8 mouse cellular contexts compared by ENCODE assay signal in the genomic region with DNA sequence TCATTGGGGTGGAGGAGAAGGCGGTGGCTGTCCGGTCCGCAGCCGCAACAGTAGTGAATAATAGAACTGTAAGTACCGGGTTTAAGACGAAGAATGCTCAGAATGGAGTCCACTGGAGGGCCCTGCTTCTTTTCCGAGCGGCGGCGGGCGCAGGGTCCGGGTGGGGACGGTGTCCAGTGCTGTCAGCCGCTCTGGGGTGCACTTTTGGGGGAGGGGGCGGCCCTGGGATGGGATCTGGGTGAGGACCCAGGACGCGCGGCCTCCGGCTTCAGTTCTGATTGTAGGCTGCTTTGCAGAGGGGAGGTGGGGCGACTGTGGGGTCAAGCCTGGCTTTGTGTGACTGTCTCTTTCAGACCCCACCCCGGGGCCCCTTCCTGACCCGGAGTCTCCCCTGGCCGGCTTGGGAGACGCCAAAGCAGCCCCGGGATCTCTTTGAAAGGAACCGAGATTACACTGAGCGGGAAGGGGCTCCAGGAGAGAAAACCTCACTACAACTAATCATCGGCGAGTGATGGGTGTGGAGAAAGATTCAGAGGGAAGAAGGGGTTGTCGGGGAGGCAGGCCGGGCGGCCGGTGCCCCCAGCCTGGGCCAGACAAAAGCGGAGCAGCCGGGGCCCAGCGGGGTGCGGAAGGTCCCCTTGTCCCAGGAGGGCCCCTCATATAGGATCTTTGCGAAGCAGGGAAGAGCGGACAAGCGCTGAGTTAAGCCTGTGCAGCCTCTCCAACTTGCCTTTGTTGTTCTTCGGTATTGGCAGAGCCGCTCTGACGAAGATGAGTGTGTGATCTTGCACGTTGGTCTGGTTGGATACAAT. TPM values are rescaled to one million over a fixed set of nuclear protein-coding genes. Genes with fewer than 3 reads are reported as not detected.
DNase-seq lines count a peak whose midpoint lies in the region; ATAC-seq and TF ChIP-seq lines count a peak whose summit lies in the region.

No protein-coding gene starts in this region.

- peak; percentile 30 for ATAC-seq in embryonic facial prominence, embryonic 15.5 days (ENCODE audit: insufficient number of reproducible peaks, low FRiP score, low TSS enrichment, low read depth)
- ATAC-seq in hindbrain, postnatal 0 days = peak; percentile 71
- ATAC-seq in limb, embryonic 11.5 days (ENCODE audit: insufficient number of reproducible peaks, low FRiP score, low TSS enrichment, low read depth) = peak; percentile 65
- ATAC-seq in midbrain, postnatal 0 days (ENCODE audit: low FRiP score) = peak; percentile 53
- peak; percentile 53 for ATAC-seq in stomach, postnatal 0 days (ENCODE audit: low FRiP score, low TSS enrichment)

- H3K9ac ChIP-seq in embryonic facial prominence, embryonic 15.5 days = peak overlapping the region; percentile 78
- H3K9ac ChIP-seq in hindbrain, postnatal 0 days (replicated peaks; ENCODE audit: low read length) = peak overlapping the region; percentile 89
- peak overlapping the region; percentile 96 for H3K9ac ChIP-seq in limb, embryonic 11.5 days (ENCODE audit: low read length)
- H3K9ac ChIP-seq in midbrain, postnatal 0 days (replicated peaks; ENCODE audit: low read length, poor library complexity, severe bottlenecking) = peak overlapping the region; percentile 92
- H3K9ac ChIP-seq in stomach, postnatal 0 days (ENCODE audit: low read length) = peak overlapping the region; percentile 94

- H3K27me3 ChIP-seq in heart, embryonic 10.5 days (ENCODE audit: insufficient read depth, poor library complexity, severe bottlenecking) = no peaks in the 10 kb centered on the region
- H3K27me3 ChIP-seq in embryonic facial prominence, embryonic 15.5 days = no peaks in the 10 kb centered on the region
- H3K27me3 ChIP-seq in hindbrain, postnatal 0 days (ENCODE audit: insufficient read depth, low read length) = no peaks in the 10 kb centered on the region
- H3K27me3 ChIP-seq in limb, embryonic 11.5 days (ENCODE audit: control insufficient read depth, insufficient read depth, low read length) = no peaks in the 10 kb centered on the region
- H3K27me3 ChIP-seq in midbrain, postnatal 0 days (ENCODE audit: insufficient read depth, low read length) = no peaks in the 10 kb centered on the region
- no peaks in the 10 kb centered on the region for H3K27me3 ChIP-seq in stomach, postnatal 0 days (ENCODE audit: control insufficient read depth, insufficient read depth, low read length)

- H3K4me3 ChIP-seq in heart, embryonic 10.5 days = peak overlapping the region; percentile 91
- H3K4me3 ChIP-seq in embryonic facial prominence, embryonic 15.5 days (replicated peaks) = peak overlapping the region; percentile 78
- peak overlapping the region; percentile 97 for H3K4me3 ChIP-seq in hindbrain, postnatal 0 days (ENCODE audit: low read length)
- peak overlapping the region; percentile 81 for H3K4me3 ChIP-seq in limb, embryonic 11.5 days (ENCODE audit: low read depth, low read length)
- peak overlapping the region; percentile 86 for H3K4me3 ChIP-seq in midbrain, postnatal 0 days (ENCODE audit: low read depth, low read length)
- peak overlapping the region; percentile 94 for H3K4me3 ChIP-seq in stomach, postnatal 0 days (ENCODE audit: low read depth, low read length)

- peak overlapping the region; percentile 57 for H3K4me2 ChIP-seq in embryonic facial prominence, embryonic 15.5 days (replicated peaks)
- H3K4me2 ChIP-seq in hindbrain, postnatal 0 days (ENCODE audit: low read depth, low read length) = peak overlapping the region; percentile 90
- peak overlapping the region; percentile 69 for H3K4me2 ChIP-seq in limb, embryonic 11.5 days (ENCODE audit: low read depth, severe bottlenecking)
- peak overlapping the region; percentile 67 for H3K4me2 ChIP-seq in midbrain, postnatal 0 days (ENCODE audit: low read depth, low read length, poor library complexity, severe bottlenecking)
- peak overlapping the region; percentile 82 for H3K4me2 ChIP-seq in stomach, postnatal 0 days (replicated peaks; ENCODE audit: low read depth)

- peak; percentile 83 for DNase-seq in heart, embryonic 10.5 days (ENCODE audit: low spot score)
- no peak for DNase-seq in heart, adult 9 months (ENCODE audit: low spot score in 2 of 2)
- peak; percentile 66 for DNase-seq in adrenal gland, postnatal 10 days
- DNase-seq in hindbrain, postnatal 0 days (ENCODE audit: low spot score) = peak; percentile 68
- no peak for DNase-seq in limb, embryonic 11.5 days (ENCODE audit: low spot score)
- DNase-seq in midbrain, postnatal 0 days (ENCODE audit: low spot score) = peak; percentile 64
- peak; percentile 37 for DNase-seq in stomach, postnatal 0 days (ENCODE audit: low spot score)

- TF ChIP-seq EP300 in stomach, postnatal 0 days (optimal IDR thresholded peaks at IDR 0.05) = no peak

- no peak for TF ChIP-seq CTCF in hindbrain, postnatal 0 days (IDR thresholded peaks at IDR 0.05; ENCODE audit: low read depth)
- no peak for TF ChIP-seq CTCF in midbrain, postnatal 0 days (IDR thresholded peaks at IDR 0.05)
- TF ChIP-seq CTCF in stomach, postnatal 0 days (IDR thresholded peaks at IDR 0.05; ENCODE audit: low read depth) = no peak

- H3K36me3 ChIP-seq in heart, embryonic 10.5 days = peaks cover 9% of the 10 kb centered on the region; the same call in 1 of the 2 replicates
- H3K36me3 ChIP-seq in embryonic facial prominence, embryonic 15.5 days = peaks cover 11% of the 10 kb centered on the region; the same call in 1 of the 2 replicates
- no peaks in the 10 kb centered on the region for H3K36me3 ChIP-seq in hindbrain, postnatal 0 days (ENCODE audit: insufficient read depth, low read length)
- 0 out of 2 replicates have a peak, but pooled peaks cover 2% of the 10 kb centered on the region for H3K36me3 ChIP-seq in limb, embryonic 11.5 days (ENCODE audit: control insufficient read depth, insufficient read depth, low read length)
- H3K36me3 ChIP-seq in midbrain, postnatal 0 days (ENCODE audit: insufficient read depth, low read length) = no peaks in the 10 kb centered on the region
- no peaks in the 10 kb centered on the region for H3K36me3 ChIP-seq in stomach, postnatal 0 days (ENCODE audit: control insufficient read depth, insufficient read depth, low read length)

- peaks cover 9% of the 10 kb centered on the region; the same call in 1 of the 2 replicates for H3K4me1 ChIP-seq in heart, embryonic 10.5 days
- peaks cover 18% of the 10 kb centered on the region for H3K4me1 ChIP-seq in embryonic facial prominence, embryonic 15.5 days
- H3K4me1 ChIP-seq in hindbrain, postnatal 0 days (ENCODE audit: insufficient read depth, low read length) = peaks cover 10% of the 10 kb centered on the region; the same call in 1 of the 2 replicates
- peaks cover 9% of the 10 kb centered on the region for H3K4me1 ChIP-seq in limb, embryonic 11.5 days (ENCODE audit: control insufficient read depth, insufficient read depth, low read length)
- H3K4me1 ChIP-seq in midbrain, postnatal 0 days (ENCODE audit: insufficient read depth, low read length) = peaks cover 2% of the 10 kb centered on the region; the same call in 1 of the 2 replicates
- no peaks in the 10 kb centered on the region for H3K4me1 ChIP-seq in stomach, postnatal 0 days (replicated peaks; ENCODE audit: control insufficient read depth, insufficient read depth)

- H3K27ac ChIP-seq in heart, embryonic 10.5 days = peak overlapping the region; percentile 92
- peak overlapping the region; percentile 95 for H3K27ac ChIP-seq in embryonic facial prominence, embryonic 15.5 days (replicated peaks)
- H3K27ac ChIP-seq in hindbrain, postnatal 0 days = peak overlapping the region; percentile 94
- peak overlapping the region; percentile 70 for H3K27ac ChIP-seq in limb, embryonic 11.5 days (replicated peaks; ENCODE audit: low read depth, low read length)
- H3K27ac ChIP-seq in midbrain, postnatal 0 days (ENCODE audit: low read depth, low read length) = peak overlapping the region; percentile 89
- peak overlapping the region; percentile 92 for H3K27ac ChIP-seq in stomach, postnatal 0 days (replicated peaks)

- no peaks in the 10 kb centered on the region for H3K9me3 ChIP-seq in heart, embryonic 10.5 days
- H3K9me3 ChIP-seq in embryonic facial prominence, embryonic 15.5 days (replicated peaks) = no peaks in the 10 kb centered on the region
- H3K9me3 ChIP-seq in hindbrain, postnatal 0 days (ENCODE audit: low read length) = no peaks in the 10 kb centered on the region
- H3K9me3 ChIP-seq in limb, embryonic 11.5 days (ENCODE audit: control insufficient read depth, low read length) = no peaks in the 10 kb centered on the region
- no peaks in the 10 kb centered on the region for H3K9me3 ChIP-seq in midbrain, postnatal 0 days (ENCODE audit: low read length)
- H3K9me3 ChIP-seq in stomach, postnatal 0 days (ENCODE audit: control insufficient read depth, low read length) = no peaks in the 10 kb centered on the region

- under 1% methylated on average over 44 of the region's 44 CpGs for WGBS in heart, embryonic 10.5 days
- WGBS in embryonic facial prominence, embryonic 15.5 days = under 1% methylated on average over 43 of the region's 44 CpGs
- under 1% methylated on average over 44 of the region's 44 CpGs for WGBS in hindbrain, postnatal 0 days
- WGBS in limb, embryonic 11.5 days = under 1% methylated on average over 44 of the region's 44 CpGs
- under 1% methylated on average over 44 of the region's 44 CpGs for WGBS in midbrain, postnatal 0 days
- under 1% methylated on average over 40 of the region's 44 CpGs for WGBS in stomach, postnatal 0 days

RNA-seq across cellular contexts. Expression of gene Clasp1, which starts 0.8 kb away (rescaled TPM):
- polyA plus RNA-seq in heart, embryonic 10.5 days (2016; fragmentation: Nextera tagmentation; extraction: Ambion mirVana) = 72.3 and 110 TPM in 2 replicates
- total RNA-seq in adrenal gland, postnatal 10 days (2021) = 10 to 100 TPM; 39.7 to 60.7 TPM
- 48.6 and 51.4 TPM in 2 replicates for polyA plus RNA-seq in embryonic facial prominence, embryonic 15.5 days (2015; fragmentation: Nextera tagmentation; extraction: Ambion mirVana)
- 126 and 133 TPM in 2 replicates for total RNA-seq in hindbrain, postnatal 0 days (2014; rRNA removed)
- 63.2 and 65.8 TPM in 2 replicates for polyA plus RNA-seq in hindbrain, postnatal 0 days (2015; fragmentation: Nextera tagmentation; extraction: Ambion mirVana)
- polyA plus RNA-seq in limb, embryonic 11.5 days (2014; fragmentation: Nextera tagmentation; extraction: Ambion mirVana) = 68.8 and 79.6 TPM in 2 replicates
- total RNA-seq in midbrain, postnatal 0 days (2014; rRNA removed) = 141 and 153 TPM in 2 replicates
- polyA plus RNA-seq in midbrain, postnatal 0 days (2015; fragmentation: Nextera tagmentation; extraction: Ambion mirVana) = 53.7 and 75.9 TPM in 2 replicates
- 11.6 and 12.0 TPM in 2 replicates for polyA plus RNA-seq in stomach, postnatal 0 days (2015; fragmentation: Nextera tagmentation; extraction: Ambion mirVana)

Comparison
In these comparisons a context has a peak if more than half of its experiments do, and no peak if none do; other contexts are left out.
1. DNase-seq: peak in heart, embryonic 10.5 days (single experiment), adrenal gland, postnatal 10 days (single experiment), hindbrain, postnatal 0 days (single experiment), midbrain, postnatal 0 days (single experiment) and stomach, postnatal 0 days (single experiment); none in heart, adult 9 months (0 of 2) and limb, embryonic 11.5 days (single experiment).
2. Peak in every context shown above with its lines, with median percentiles within 50 percentile points of each other: H3K27ac ChIP-seq, H3K4me3 ChIP-seq, ATAC-seq, H3K4me2 ChIP-seq and H3K9ac ChIP-seq.